Mouse (Mus musculus): ENCODE measurements around the gene Pkhd1. TPM values are rescaled to one million over a fixed set of nuclear protein-coding genes. Genes with fewer than 3 reads are reported as not detected.
"Not testable (repeated sequence)": the region's sequence is repeated elsewhere in the genome, so short reads cannot be mapped to it uniquely, and the experiment has no call there.

Gene Pkhd1
- polyA plus RNA-seq, 1 experiment from 2014 or later, result 0.20 TPM

DNA sequence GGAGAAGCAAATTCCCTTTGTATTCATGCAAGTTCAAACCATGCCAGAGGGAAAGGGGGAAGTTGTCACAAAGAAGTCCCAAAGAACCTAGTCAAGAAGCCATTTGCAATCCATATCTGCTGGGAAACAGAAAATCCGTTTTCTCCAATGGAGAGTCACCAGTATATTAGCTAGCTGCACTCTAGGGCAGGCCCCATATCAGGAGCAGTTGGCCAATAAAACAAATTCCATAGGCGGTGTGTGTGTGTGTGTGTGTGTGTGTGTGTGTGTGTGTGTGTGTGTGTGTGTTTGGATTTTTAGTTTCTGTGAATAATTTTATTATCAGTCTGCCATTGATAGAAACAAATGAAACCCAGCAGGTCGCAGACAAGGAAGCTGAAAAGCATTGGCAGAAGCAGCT, 139.2 kb downstream of the Pkhd1 start:
- H3K4me1 ChIP-seq, result peaks cover 7% of the 10 kb centered on the region; the same call in 1 of the 2 replicates
- H3K4me3 ChIP-seq, result no peak overlapping the region
- 69% methylated on average over 3 of the region's 3 CpGs for WGBS
- no peaks in the 10 kb centered on the region for H3K36me3 ChIP-seq
- H3K4me2 ChIP-seq, result no peak overlapping the region
- ATAC-seq (ENCODE audit: insufficient number of reproducible peaks, low FRiP score, low TSS enrichment, low read depth), result no peak
- H3K27me3 ChIP-seq, result 0 out of 2 replicates have a peak, but pooled peaks cover 7% of the 10 kb centered on the region
- H3K9ac ChIP-seq, result no peak overlapping the region
- no peak overlapping the region for H3K27ac ChIP-seq
- no peaks in the 10 kb centered on the region for H3K9me3 ChIP-seq

DNA sequence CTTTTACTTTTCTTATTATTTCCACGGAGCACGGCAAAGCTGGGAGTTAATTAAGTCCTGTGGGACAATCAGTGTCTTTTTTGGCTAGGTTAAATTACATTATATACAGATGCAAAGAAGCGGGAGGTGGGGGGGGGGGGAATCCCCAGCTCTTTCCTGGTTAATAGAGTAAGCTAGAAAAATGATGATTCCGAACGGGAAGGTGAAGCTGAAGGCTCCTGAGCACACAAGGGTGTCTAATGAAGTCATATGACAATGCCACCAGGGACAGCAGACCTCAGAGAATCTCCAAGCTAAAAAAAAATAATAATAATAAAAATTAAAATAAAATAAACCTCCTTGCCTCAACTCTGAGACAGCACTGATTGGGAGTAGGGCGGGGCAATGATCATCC, 139.6 kb downstream of the Pkhd1 start:
- H3K9me3 ChIP-seq, result no peaks in the 10 kb centered on the region
- peaks cover 7% of the 10 kb centered on the region; the same call in 1 of the 2 replicates for H3K4me1 ChIP-seq
- no peaks in the 10 kb centered on the region for H3K36me3 ChIP-seq
- H3K4me2 ChIP-seq, result peak overlapping the region; percentile 49
- 0 out of 2 replicates have a peak, but pooled peaks cover 8% of the 10 kb centered on the region for H3K27me3 ChIP-seq
- no peak overlapping the region for H3K9ac ChIP-seq
- no peak overlapping the region for H3K27ac ChIP-seq
- WGBS, result 32% methylated on average over 6 of the region's 6 CpGs
- no peak for ATAC-seq (ENCODE audit: insufficient number of reproducible peaks, low FRiP score, low TSS enrichment, low read depth)
- H3K4me3 ChIP-seq, result peak overlapping the region; percentile 20

DNA sequence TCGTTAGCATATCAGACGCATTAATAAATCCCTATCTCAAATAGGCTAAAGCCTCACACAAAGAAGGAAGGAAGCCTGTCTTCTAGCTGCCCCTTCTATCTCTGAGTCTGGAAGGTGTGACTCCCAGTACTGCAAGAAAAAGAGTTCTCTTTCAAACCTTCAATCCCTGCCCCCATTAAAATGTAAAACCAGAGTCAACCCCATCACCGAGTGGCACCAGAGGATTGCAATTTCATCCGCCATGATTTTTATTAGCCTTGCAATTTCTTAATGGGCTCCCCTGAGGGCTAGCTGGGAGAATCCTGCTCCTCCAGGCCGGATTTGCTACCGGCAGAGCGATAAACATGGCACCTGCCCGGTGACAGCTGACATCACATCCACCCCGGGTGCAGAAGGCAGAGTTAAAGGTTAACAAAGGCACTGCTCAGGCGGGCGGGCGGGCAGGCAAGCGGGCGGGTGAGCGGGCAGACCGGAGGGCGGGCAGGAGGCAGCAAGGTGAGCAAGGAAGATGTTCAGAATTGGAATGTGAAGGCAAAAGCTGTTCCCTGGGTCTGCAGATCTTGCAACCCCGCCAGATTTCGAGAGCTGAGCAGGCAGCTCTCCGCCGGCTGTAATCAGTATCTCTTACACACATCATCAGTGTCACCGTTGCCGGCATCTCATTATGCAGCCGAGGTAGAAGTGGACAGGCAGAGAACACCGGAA, 140.2 kb downstream of the Pkhd1 start:
- WGBS, result 5% methylated on average over 25 of the region's 25 CpGs
- no peak for ATAC-seq (ENCODE audit: insufficient number of reproducible peaks, low FRiP score, low TSS enrichment, low read depth)

DNA sequence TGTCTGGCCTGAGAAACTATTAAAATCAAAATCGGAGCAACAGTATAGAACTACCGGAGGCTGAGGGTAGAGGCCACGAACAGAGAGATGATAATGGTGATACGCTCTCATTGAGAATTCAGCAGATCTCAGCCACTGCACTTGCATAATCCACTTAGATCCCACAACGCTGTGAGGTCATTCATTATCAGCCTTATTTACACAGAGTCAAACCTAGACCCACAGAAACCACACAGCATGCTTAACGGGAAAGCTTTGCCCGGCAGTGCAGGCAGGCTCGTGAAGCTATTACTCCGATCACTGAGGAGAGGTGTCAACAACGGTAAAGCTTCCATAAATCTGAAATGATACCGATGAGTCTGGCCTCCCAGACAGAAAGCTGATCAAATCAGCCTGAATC, 147.1 kb downstream of the Pkhd1 start:
- H3K4me1 ChIP-seq, result peaks cover 6% of the 10 kb centered on the region; the same call in 1 of the 2 replicates
- H3K27ac ChIP-seq, result no peak overlapping the region
- H3K9me3 ChIP-seq, result no peaks in the 10 kb centered on the region
- H3K4me3 ChIP-seq, result no peak overlapping the region
- no peak for ATAC-seq (ENCODE audit: insufficient number of reproducible peaks, low FRiP score, low TSS enrichment, low read depth)
- H3K27me3 ChIP-seq, result 0 out of 2 replicates have a peak, but pooled peaks cover 4% of the 10 kb centered on the region
- no peak overlapping the region for H3K9ac ChIP-seq
- 64% methylated on average over 11 of the region's 11 CpGs for WGBS
- H3K4me2 ChIP-seq, result no peak overlapping the region
- no peaks in the 10 kb centered on the region for H3K36me3 ChIP-seq

More for the DNA sequence above, 140.2 kb downstream of the Pkhd1 start:
- peak overlapping the region; percentile 49 for H3K4me2 ChIP-seq
- no peaks in the 10 kb centered on the region for H3K36me3 ChIP-seq
- peaks cover 7% of the 10 kb centered on the region; the same call in 1 of the 2 replicates for H3K4me1 ChIP-seq
- no peak overlapping the region for H3K27ac ChIP-seq
- H3K9ac ChIP-seq, result no peak overlapping the region
- no peaks in the 10 kb centered on the region for H3K9me3 ChIP-seq
- 0 out of 2 replicates have a peak, but pooled peaks cover 8% of the 10 kb centered on the region for H3K27me3 ChIP-seq
- peak overlapping the region; percentile 20 for H3K4me3 ChIP-seq

DNA sequence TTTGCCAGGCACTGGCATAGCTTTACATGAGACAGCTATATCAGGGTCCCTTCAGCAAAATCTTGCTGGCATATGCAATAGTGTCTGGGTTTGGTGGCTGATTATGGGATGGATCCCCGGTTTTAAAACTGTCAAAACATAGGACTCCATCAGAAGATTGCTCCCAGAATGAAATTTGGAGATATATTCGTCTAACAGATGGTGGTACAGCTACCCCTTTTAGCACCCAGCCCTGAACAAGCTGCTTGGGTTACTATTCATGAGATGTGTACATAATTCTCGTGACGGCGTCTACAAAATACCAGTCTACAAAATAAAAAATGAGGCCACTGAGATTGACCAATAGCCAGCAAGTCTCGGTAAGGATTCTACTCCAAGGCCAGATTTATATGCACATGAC, 147.5 kb downstream of the Pkhd1 start:
- Histone ChIP-seq H3K27me3 (0 out of 2 replicates have a peak, but pooled peaks cover 4% of the 10 kb centered on the region), H3K4me1 (peaks cover 6% of the 10 kb centered on the region; the same call in 1 of the 2 replicates), H3K27ac (no peak overlapping the region), H3K36me3 (no peaks in the 10 kb centered on the region), H3K4me2 (no peak overlapping the region), H3K9me3 (no peaks in the 10 kb centered on the region), H3K9ac (no peak overlapping the region), H3K4me3 (no peak overlapping the region)
- WGBS, result 78% methylated on average over 6 of the region's 6 CpGs
- ATAC-seq (ENCODE audit: insufficient number of reproducible peaks, low FRiP score, low TSS enrichment, low read depth), result no peak

DNA sequence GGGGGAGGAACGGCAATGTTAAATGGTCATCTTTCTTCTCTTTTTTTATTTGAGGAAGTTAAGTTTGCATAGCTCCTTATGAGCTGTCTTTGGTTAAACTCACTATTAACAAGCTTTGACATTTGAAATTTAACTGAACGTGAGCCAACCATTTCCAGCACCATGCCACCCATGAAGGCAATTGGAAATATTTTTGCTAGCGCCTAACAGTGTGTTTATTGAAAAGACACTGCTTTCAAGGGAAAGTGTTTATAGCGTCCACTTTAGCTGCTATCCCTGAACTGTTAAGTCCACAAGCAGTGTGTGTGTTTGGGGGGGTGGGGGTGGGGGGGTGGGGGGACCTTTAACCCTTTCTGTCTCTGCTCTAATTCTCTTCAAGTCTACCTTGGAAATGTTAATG, 151.4 kb downstream of the Pkhd1 start:
- no peaks in the 10 kb centered on the region for H3K9me3 ChIP-seq
- no peak overlapping the region for H3K9ac ChIP-seq
- no peak overlapping the region for H3K4me2 ChIP-seq
- ATAC-seq (ENCODE audit: insufficient number of reproducible peaks, low FRiP score, low TSS enrichment, low read depth), result no peak
- H3K36me3 ChIP-seq, result no peaks in the 10 kb centered on the region
- no peak overlapping the region for H3K27ac ChIP-seq
- no peaks in the 10 kb centered on the region for H3K27me3 ChIP-seq
- H3K4me1 ChIP-seq, result peaks cover 6% of the 10 kb centered on the region; the same call in 1 of the 2 replicates
- H3K4me3 ChIP-seq, result no peak overlapping the region
- WGBS, result 23% methylated on average over 4 of the region's 4 CpGs

DNA sequence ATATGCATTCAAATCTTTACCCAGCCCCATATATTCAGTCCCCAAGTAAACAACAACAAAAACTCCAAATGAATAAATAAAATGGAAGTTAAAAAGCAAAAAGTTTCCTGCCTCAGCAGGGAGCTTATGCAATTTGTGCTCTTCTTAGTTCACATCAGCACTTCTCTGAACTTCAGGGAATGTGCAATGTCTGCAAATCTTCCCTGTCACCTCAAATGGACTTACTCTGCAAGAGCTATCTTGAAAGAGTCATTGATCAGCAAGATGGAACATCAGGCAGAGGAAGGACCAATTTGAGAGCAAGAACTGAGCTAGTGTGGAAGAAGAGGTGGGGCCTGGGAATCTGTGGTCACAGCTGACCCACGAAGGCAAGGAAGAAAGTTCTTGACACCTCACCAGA, 163.2 kb downstream of the Pkhd1 start:
- Histone ChIP-seq H3K36me3 (no peaks in the 10 kb centered on the region), H3K4me1 (no peaks in the 10 kb centered on the region), H3K9ac (no peak overlapping the region), H3K4me3 (no peak overlapping the region), H3K27ac (no peak overlapping the region), H3K27me3 (no peaks in the 10 kb centered on the region), H3K4me2 (no peak overlapping the region), H3K9me3 (no peaks in the 10 kb centered on the region)
- ATAC-seq (ENCODE audit: insufficient number of reproducible peaks, low FRiP score, low TSS enrichment, low read depth), result no peak
- WGBS, result 57% methylated on average over 1 of the region's 1 CpGs

DNA sequence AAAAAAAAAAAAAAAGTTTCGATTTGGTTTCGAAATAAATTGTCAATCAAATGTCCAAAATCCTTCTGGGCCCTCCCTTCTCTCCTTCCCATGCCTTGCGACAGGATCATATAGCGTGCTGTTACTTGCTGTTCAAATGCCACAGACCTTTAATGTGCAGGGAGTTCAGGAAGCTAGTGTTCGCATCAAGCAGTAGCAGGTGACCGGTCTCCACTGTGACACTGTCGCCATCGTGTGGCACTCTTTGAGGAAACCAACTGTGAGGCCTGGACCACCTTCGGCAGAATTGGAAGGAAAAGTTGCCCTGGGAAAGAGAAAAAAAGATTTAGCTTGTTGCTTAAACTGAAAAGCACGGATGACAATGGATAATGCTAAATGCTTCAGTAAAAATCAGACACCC, 167.8 kb downstream of the Pkhd1 start:
- Histone ChIP-seq H3K9me3 (no peaks in the 10 kb centered on the region), H3K4me3 (no peak overlapping the region), H3K36me3 (no peaks in the 10 kb centered on the region), H3K9ac (no peak overlapping the region), H3K4me1 (no peaks in the 10 kb centered on the region), H3K27ac (no peak overlapping the region), H3K4me2 (no peak overlapping the region), H3K27me3 (no peaks in the 10 kb centered on the region)
- ATAC-seq (ENCODE audit: insufficient number of reproducible peaks, low FRiP score, low TSS enrichment, low read depth), result no peak
- 23% methylated on average over 10 of the region's 10 CpGs for WGBS

DNA sequence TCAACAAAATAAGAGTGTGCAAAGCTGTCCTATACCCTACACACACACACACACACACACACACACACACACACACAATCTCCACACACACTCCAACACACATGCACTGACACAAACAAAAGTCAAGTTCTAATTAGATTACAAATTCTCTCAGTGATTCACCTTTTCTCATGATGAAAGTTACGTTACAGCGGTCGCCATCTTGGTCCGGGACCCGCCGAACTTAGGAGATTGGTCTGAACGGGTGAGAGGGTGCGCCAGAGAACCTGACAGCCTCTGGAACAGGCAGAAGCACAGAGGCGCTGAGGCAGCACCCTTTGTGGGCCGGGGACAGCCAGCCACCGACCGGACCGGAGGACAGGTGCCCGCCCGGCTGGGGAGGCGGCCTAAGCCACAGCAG, 185.8 kb downstream of the Pkhd1 start:
- 92% methylated on average over 16 of the region's 16 CpGs for WGBS
- not testable (repeated sequence) for H3K9ac ChIP-seq; H3K27me3 ChIP-seq; ATAC-seq (ENCODE audit: insufficient number of reproducible peaks, low FRiP score, low TSS enrichment, low read depth); H3K4me3 ChIP-seq; H3K36me3 ChIP-seq; H3K4me1 ChIP-seq; H3K27ac ChIP-seq; H3K9me3 ChIP-seq; H3K4me2 ChIP-seq

DNA sequence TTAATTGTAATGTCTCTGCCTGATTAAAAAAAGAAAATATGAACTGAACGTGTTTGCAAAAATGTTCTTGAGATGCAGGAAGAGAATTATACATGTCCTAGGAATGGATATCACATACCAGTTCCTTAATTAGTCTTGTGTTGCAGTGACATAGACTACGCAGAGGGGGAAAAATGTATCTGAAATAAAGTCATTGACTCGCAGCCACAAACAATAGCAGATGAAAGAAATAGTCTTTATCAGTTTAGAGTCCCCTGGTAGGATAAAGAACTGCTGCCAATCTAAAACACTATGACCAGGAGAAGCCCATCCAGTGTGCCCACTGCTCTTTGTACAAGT, 188.8 kb downstream of the Pkhd1 start:
- 76% methylated on average over 3 of the region's 3 CpGs for WGBS
- H3K4me3 ChIP-seq, result no peak overlapping the region

DNA sequence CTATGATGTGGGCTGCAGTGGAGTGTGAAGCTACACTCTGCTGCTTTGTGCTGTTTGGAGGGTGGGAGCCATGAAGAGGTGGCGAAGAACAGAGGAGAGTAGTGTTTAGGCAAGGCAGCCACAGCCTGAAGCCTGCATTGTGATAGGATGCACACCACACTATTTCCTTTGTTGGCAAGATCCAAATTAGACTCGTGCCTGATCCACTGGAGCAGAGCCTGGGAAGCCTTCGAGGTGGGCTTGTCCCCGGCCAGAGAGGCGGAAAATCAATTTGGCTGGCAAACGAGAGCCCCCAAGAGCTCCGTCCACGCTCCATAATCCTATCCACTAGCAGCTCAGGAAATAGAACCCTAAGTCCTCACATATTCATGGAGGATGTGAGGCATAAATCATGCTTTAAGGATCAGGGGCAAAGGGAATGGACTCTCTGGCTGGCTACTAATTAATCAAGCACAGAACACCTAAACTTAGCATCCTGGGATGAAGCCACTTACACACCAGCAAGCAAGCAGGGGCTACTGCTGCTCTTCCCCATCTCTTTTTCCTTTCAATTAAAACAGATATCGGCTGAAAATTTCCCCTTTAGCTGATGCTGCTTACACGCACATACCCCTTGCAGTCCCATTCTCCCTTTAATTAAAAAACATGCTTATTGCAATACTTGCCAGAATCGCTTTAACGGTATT, 189.4 kb downstream of the Pkhd1 start:
- H3K36me3 ChIP-seq, result no peaks in the 10 kb centered on the region
- H3K4me2 ChIP-seq, result no peak overlapping the region
- no peak overlapping the region for H3K9ac ChIP-seq
- H3K9me3 ChIP-seq, result no peaks in the 10 kb centered on the region
- H3K27ac ChIP-seq, result no peak overlapping the region
- no peaks in the 10 kb centered on the region for H3K27me3 ChIP-seq
- ATAC-seq (ENCODE audit: insufficient number of reproducible peaks, low FRiP score, low TSS enrichment, low read depth), result no peak
- H3K4me1 ChIP-seq, result no peaks in the 10 kb centered on the region
- 61% methylated on average over 12 of the region's 12 CpGs for WGBS
- no peak overlapping the region for H3K4me3 ChIP-seq

More for the DNA sequence above, 188.8 kb downstream of the Pkhd1 start:
- Histone ChIP-seq H3K4me1 (no peaks in the 10 kb centered on the region), H3K9me3 (no peaks in the 10 kb centered on the region), H3K4me2 (no peak overlapping the region), H3K27ac (no peak overlapping the region), H3K9ac (no peak overlapping the region), H3K27me3 (no peaks in the 10 kb centered on the region), H3K36me3 (no peaks in the 10 kb centered on the region)
- no peak for ATAC-seq (ENCODE audit: insufficient number of reproducible peaks, low FRiP score, low TSS enrichment, low read depth)

DNA sequence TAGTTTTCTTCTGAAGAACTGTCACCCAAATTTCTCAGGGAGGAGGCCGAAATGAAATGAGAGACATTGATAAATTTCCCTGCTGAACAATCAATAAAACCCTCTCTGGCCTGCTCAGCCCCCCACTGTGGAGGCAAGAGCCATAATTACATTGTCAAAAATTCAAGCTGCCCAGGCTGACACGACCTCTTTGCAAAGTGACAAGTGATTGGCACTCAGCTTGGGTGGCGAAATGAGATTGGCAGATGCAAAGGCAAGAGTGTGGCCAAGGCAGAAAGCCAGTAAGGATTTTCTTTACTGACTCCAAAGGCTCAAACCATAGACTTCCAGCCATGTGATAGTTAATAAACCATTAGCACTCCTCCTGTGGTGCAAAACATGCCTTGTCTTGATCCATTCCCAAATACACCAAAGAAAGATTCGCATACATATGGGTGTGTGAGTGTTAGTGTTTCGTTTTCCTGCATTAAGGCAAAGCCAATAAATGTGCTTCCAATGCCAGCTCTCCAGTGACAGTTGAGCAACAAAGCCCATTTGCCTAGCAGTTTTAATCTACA, 208.4 kb downstream of the Pkhd1 start:
- no peak overlapping the region for H3K27ac ChIP-seq
- no peaks in the 10 kb centered on the region for H3K4me1 ChIP-seq
- H3K9ac ChIP-seq, result no peak overlapping the region
- no peak for ATAC-seq (ENCODE audit: insufficient number of reproducible peaks, low FRiP score, low TSS enrichment, low read depth)
- no peaks in the 10 kb centered on the region for H3K27me3 ChIP-seq
- no peaks in the 10 kb centered on the region for H3K36me3 ChIP-seq
- H3K4me2 ChIP-seq, result no peak overlapping the region
- no peaks in the 10 kb centered on the region for H3K9me3 ChIP-seq
- H3K4me3 ChIP-seq, result no peak overlapping the region
- WGBS, result 64% methylated on average over 5 of the region's 5 CpGs
